Comparison of ENCODE assay signal across 29 mouse cellular contexts in genomic region chr5:43584464-43584863, GRCm38 (mm10).
DNase-seq lines count a peak whose midpoint lies in the region; ATAC-seq lines count a peak whose summit lies in the region.
"Had no signal": no experiment of that assay in that cellular context is flagged by ENCODE, and none has a peak within 500 bp of the region (broad histone marks: within the 10 kb centered on the region; RNA-seq: fewer than 3 reads in every experiment).

No protein-coding gene starts in this region.

- H3K9me3 ChIP-seq in embryonic facial prominence, embryonic 14.5 days (ENCODE audit: control insufficient read depth, low read length): no peaks in the 10 kb centered on the region
- H3K9me3 ChIP-seq in embryonic facial prominence, embryonic 10.5 days: no peaks in the 10 kb centered on the region
- H3K9me3 ChIP-seq in limb, embryonic 11.5 days (ENCODE audit: control insufficient read depth, low read length): no peaks in the 10 kb centered on the region
- H3K9me3 ChIP-seq in limb, embryonic 10.5 days (replicated peaks): no peaks in the 10 kb centered on the region
- H3K9me3 ChIP-seq: forebrain, embryonic 15.5 days; heart, embryonic 13.5 days; hindbrain, embryonic 10.5 days; hindbrain, embryonic 15.5 days; kidney, embryonic 15.5 days; midbrain, embryonic 12.5 days; neural tube, embryonic 13.5 days had no signal

- H3K4me2 ChIP-seq in embryonic facial prominence, embryonic 14.5 days (ENCODE audit: low read depth, low read length): no peak overlapping the region
- H3K4me2 ChIP-seq in limb, embryonic 11.5 days (ENCODE audit: low read depth, severe bottlenecking): no peak overlapping the region
- H3K4me2 ChIP-seq: forebrain, embryonic 15.5 days; heart, embryonic 13.5 days; hindbrain, embryonic 15.5 days; kidney, embryonic 15.5 days; liver, embryonic 11.5 days; midbrain, embryonic 12.5 days; neural tube, embryonic 13.5 days had no signal

- ATAC-seq in embryonic facial prominence, embryonic 14.5 days (ENCODE audit: low read depth): no peak
- no peak for ATAC-seq in limb, embryonic 11.5 days (ENCODE audit: insufficient number of reproducible peaks, low FRiP score, low TSS enrichment, low read depth)
- ATAC-seq: activated CD4-positive, CD25-positive, alpha-beta regulatory T cell, adult 4 months; inflammation-experienced regulatory T-cells, adult 6 months had no signal

- DNase-seq in embryonic facial prominence, embryonic 14.5 days (ENCODE audit: low spot score): peak; percentile 53
- DNase-seq in embryonic facial prominence, embryonic 10.5 days (ENCODE audit: low spot score): no peak
- peak; percentile 13 for DNase-seq in limb, embryonic 11.5 days (ENCODE audit: low spot score)
- no peak for DNase-seq in limb, embryonic 10.5 days (ENCODE audit: low spot score)
- DNase-seq in lung, postnatal 36 days: peak; percentile 24
- DNase-seq in lung, postnatal 25 days (ENCODE audit: low spot score): no peak
- no peak for DNase-seq in right cerebral cortex, adult 18-20 months
- DNase-seq: adrenal gland, adult 2 months; adrenal gland, postnatal 36 days; cerebellum, adult 2 months; cerebellum, postnatal 14 days; gastrocnemius, postnatal 25 days; heart, adult 2 months; heart, postnatal 10 days; kidney, adult 11 months; kidney, postnatal 4 days; layer of hippocampus, postnatal 36 days; left cerebral cortex, postnatal 4 days had no signal

- no peaks in the 10 kb centered on the region for H3K36me3 ChIP-seq in embryonic facial prominence, embryonic 14.5 days (ENCODE audit: control insufficient read depth, insufficient read depth, low read length)
- H3K36me3 ChIP-seq in embryonic facial prominence, embryonic 10.5 days (replicated peaks): no peaks in the 10 kb centered on the region
- no peaks in the 10 kb centered on the region for H3K36me3 ChIP-seq in limb, embryonic 11.5 days (ENCODE audit: control insufficient read depth, insufficient read depth, low read length)
- no peaks in the 10 kb centered on the region for H3K36me3 ChIP-seq in limb, embryonic 10.5 days
- H3K36me3 ChIP-seq: forebrain, embryonic 15.5 days; heart, embryonic 13.5 days; hindbrain, embryonic 10.5 days; hindbrain, embryonic 15.5 days; kidney, embryonic 15.5 days; midbrain, embryonic 12.5 days; neural tube, embryonic 13.5 days had no signal

- peaks cover 5% of the 10 kb centered on the region; the same call in 1 of the 2 replicates for H3K4me1 ChIP-seq in embryonic facial prominence, embryonic 14.5 days (ENCODE audit: control insufficient read depth, insufficient read depth, low read length)
- H3K4me1 ChIP-seq in embryonic facial prominence, embryonic 10.5 days: no peaks in the 10 kb centered on the region
- H3K4me1 ChIP-seq in limb, embryonic 11.5 days (ENCODE audit: control insufficient read depth, insufficient read depth, low read length): no peaks in the 10 kb centered on the region
- H3K4me1 ChIP-seq in limb, embryonic 10.5 days: peaks cover 12% of the 10 kb centered on the region; the same call in 1 of the 2 replicates
- H3K4me1 ChIP-seq: hindbrain, embryonic 10.5 days; hindbrain, embryonic 15.5 days; neural tube, embryonic 13.5 days had no signal

- no peak overlapping the region for H3K27ac ChIP-seq in embryonic facial prominence, embryonic 14.5 days (replicated peaks; ENCODE audit: low read depth, low read length)
- no peak overlapping the region for H3K27ac ChIP-seq in embryonic facial prominence, embryonic 10.5 days (replicated peaks)
- H3K27ac ChIP-seq in limb, embryonic 11.5 days (replicated peaks; ENCODE audit: low read depth, low read length): no peak overlapping the region
- H3K27ac ChIP-seq in limb, embryonic 10.5 days: no peak overlapping the region
- H3K27ac ChIP-seq: forebrain, embryonic 15.5 days; heart, adult 2 months; hindbrain, embryonic 10.5 days; hindbrain, embryonic 15.5 days; kidney, embryonic 15.5 days; midbrain, embryonic 12.5 days; neural tube, embryonic 13.5 days had no signal

- WGBS in embryonic facial prominence, embryonic 14.5 days: 17% methylated on average over 1 of the region's 1 CpGs
- 67% methylated on average over 1 of the region's 1 CpGs for WGBS in embryonic facial prominence, embryonic 10.5 days
- 32% methylated on average over 1 of the region's 1 CpGs for WGBS in limb, embryonic 11.5 days
- WGBS in limb, embryonic 10.5 days: 65% methylated on average over 1 of the region's 1 CpGs

- no peak overlapping the region for H3K9ac ChIP-seq in embryonic facial prominence, embryonic 14.5 days (ENCODE audit: low read depth, low read length)
- no peak overlapping the region for H3K9ac ChIP-seq in limb, embryonic 11.5 days (ENCODE audit: low read length)
- H3K9ac ChIP-seq: forebrain, embryonic 15.5 days; heart, embryonic 13.5 days; hindbrain, embryonic 15.5 days; kidney, embryonic 15.5 days; midbrain, embryonic 12.5 days; neural tube, embryonic 13.5 days had no signal

- H3K27me3 ChIP-seq in embryonic facial prominence, embryonic 14.5 days (replicated peaks; ENCODE audit: control insufficient read depth, insufficient read depth, low read length): no peaks in the 10 kb centered on the region
- no peaks in the 10 kb centered on the region for H3K27me3 ChIP-seq in embryonic facial prominence, embryonic 10.5 days (replicated peaks; ENCODE audit: low read depth, poor library complexity, severe bottlenecking)
- H3K27me3 ChIP-seq in limb, embryonic 11.5 days (ENCODE audit: control insufficient read depth, insufficient read depth, low read length): no peaks in the 10 kb centered on the region
- no peaks in the 10 kb centered on the region for H3K27me3 ChIP-seq in limb, embryonic 10.5 days (ENCODE audit: low read depth, poor library complexity, severe bottlenecking)
- H3K27me3 ChIP-seq: CH12.LX; forebrain, embryonic 15.5 days; heart, embryonic 13.5 days; hindbrain, embryonic 15.5 days; kidney, embryonic 15.5 days; midbrain, embryonic 12.5 days; neural tube, embryonic 13.5 days had no signal

- no peak overlapping the region for H3K4me3 ChIP-seq in embryonic facial prominence, embryonic 14.5 days (ENCODE audit: low read depth, low read length)
- H3K4me3 ChIP-seq in embryonic facial prominence, embryonic 10.5 days: no peak overlapping the region
- H3K4me3 ChIP-seq in limb, embryonic 11.5 days (ENCODE audit: low read depth, low read length): no peak overlapping the region
- no peak overlapping the region for H3K4me3 ChIP-seq in limb, embryonic 10.5 days
- H3K4me3 ChIP-seq: forebrain, embryonic 15.5 days; heart, adult 2 months; heart, embryonic 13.5 days; hindbrain, embryonic 10.5 days; hindbrain, embryonic 15.5 days; kidney, embryonic 15.5 days; midbrain, embryonic 12.5 days; neural tube, embryonic 13.5 days had no signal

Comparison
In these comparisons a context has a peak if more than half of its experiments do, and no peak if none do; other contexts are left out.
1. DNase-seq: peak in embryonic facial prominence, embryonic 14.5 days (single experiment), limb, embryonic 11.5 days (single experiment) and lung, postnatal 36 days (single experiment); none in embryonic facial prominence, embryonic 10.5 days (single experiment), limb, embryonic 10.5 days (single experiment), lung, postnatal 25 days (single experiment) and right cerebral cortex, adult 18-20 months (single experiment).